Mouse (Mus musculus) layer of hippocampus, adult 11-12 months (tissue): ENCODE data around the gene Sept5.

Source experiments
- DNase-seq: peaks from one replicate; pipeline ENCODE4 v3.0.0; 2022; ENCODE audit warnings: low spot score

Gene Sept5

DNA sequence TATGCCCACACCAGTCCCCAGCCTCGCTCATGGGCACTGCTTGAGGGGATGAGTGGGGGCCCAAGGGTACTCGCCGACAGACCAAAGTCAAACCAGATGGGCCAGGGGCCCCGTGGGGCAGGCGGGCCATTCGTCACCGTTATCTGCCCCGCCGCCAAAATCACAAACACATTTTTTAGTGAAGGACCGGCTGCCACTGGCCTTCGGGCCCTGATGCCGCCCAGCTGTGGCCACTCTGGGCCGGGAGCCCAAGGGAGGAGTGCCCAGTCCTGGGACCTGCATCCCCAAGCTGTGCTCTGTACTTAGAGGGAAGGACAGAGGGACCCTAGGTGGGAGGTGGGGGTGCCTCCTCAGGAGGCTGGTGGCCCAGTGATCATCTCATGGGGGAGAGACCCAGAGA, 18.0 kb downstream of the Sept5 start:
- DNase-seq, result no peak

DNA sequence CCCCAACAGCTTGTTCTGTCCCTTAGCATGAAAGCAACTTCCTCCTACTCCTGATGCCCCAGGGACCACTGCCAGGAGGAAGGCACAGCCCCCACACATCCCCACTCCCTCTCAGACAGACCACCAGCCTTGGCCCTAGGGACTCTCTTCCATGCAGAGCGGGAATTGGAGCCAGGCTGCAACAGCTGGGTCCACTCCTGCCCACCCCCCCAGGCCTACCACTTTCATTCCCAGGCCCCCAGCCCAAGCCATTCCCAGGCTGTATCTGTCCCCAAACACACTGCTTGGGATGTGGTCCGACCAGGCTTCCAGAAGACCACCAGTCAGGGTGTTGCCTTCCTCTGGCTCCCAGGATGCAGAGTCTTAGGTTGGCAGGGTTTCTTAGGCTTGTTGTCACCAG, 20.7 kb downstream of the Sept5 start:
- DNase-seq, result no peak

DNA sequence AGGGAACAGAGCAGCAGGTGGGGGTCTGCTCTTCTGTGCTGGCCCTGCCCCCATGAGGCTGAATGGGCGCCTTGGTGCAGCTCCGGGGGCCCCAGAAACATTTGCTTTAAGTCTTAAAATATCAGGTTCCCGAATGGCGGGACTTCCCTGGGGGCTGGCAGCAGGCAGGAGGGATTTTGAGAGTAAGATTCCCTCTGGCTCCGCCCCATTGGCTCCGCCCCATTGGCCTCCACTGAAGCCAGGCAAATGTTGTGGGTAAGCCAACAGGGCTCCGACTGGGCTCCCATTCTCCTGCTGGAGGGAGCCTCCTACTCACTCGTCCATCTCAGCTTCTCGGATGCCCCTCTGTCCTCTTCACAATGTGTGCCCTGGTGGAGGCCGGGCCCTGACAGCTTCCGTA, 21.5 kb downstream of the Sept5 start:
- DNase-seq, result no peak

DNA sequence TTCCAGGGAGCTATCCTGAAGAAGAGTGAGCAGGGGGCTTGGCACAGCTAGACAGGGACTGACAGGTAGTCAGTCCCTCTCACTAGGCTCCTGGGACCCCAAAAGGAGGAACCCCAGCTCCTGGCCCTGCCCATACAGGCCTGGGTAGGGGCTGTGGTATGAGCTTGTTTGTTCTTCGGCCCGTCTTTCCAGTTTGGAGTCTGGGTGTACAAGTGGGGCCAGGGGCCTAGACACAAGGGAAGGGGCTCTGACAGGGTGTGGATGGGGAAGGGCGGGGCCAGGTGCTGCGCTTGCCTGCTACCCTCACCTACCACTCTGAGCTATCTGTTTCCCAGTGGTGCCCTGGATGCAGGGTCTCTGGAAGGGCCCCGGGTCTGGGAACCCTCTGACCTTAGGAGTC, 24.0 kb downstream of the Sept5 start:
- no peak for DNase-seq

DNA sequence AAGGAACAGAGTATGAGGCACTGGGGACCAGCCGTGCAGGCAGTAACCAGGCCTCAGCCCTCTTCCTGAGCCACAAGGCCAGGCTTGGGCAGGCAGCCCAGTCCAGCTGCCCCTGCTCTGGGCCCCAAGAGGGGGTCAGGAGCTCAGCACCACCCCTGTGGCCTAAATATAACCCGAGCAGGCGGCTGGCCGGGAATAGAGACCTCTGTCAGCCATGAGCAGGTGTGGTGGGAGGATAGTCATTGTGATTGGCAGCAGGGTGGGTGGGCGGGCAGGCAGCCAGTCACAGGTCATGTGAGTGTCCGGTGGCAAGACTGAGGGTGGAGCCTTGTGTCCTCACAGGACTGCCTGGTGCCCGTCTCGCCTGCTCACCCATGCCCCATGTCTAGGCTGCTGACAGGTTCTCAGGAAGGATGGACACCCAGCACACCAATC, 25.5 kb downstream of the Sept5 start:
- DNase-seq, result no peak

DNA sequence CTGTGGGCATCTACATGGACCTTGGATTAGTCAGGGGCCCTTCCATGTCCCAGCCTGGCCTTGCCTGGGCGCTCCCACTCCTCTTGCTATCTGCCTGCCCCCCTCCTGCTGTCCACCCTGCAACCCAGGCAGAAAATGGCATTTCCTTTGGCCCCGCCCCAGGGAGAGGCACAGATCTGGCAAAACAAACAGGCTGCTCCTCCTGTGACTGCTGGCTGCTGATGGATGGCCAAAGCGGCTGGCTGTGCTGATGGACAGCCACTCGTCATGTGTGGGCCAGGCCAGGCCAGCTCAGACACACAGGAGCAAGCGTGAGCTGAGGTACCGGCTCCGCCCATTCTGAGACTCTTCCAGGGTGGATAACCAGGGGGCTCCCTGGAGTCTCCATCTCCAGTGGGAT, 28.3 kb downstream of the Sept5 start:
- no peak for DNase-seq

DNA sequence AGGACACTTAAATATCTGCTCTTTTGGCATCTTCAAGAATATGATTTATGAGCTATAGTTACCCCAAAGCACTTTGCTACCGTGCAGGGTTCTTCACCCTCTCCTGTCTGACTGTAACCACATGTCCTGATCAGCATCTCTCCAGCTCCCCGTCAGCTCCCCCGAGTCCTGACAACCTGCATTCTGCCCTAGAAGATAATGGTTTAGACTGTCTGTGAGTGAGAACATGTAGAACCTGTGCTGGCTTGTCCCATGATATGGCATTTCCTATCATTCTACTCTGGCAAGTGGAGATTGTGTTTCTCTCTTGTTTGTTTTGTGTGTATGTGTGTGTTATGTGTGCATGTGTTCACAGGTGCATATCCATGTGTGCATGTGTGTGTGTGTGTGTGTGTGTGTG, 31.7 kb downstream of the Sept5 start:
- DNase-seq, result no peak

DNA sequence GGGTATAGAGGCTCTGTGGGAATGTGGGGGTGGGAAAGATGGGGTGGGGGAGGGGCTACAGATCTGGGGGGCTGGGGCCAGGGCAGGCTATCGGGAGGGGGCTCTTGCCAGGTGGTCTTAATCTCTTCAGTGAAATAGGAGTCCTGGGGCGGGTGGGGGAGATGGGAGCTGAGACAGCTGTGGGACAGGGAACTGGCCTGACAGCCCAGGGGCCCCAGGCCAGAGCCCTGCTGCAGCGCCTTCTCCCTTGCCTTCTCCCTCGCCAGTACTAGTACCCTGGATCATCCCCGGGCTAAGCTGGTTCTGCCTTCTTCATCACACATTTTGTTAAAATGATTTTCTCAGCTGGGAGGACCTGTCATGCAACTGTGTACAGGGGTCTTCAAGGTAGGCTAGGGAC, 33.5 kb downstream of the Sept5 start:
- DNase-seq, result no peak

DNA sequence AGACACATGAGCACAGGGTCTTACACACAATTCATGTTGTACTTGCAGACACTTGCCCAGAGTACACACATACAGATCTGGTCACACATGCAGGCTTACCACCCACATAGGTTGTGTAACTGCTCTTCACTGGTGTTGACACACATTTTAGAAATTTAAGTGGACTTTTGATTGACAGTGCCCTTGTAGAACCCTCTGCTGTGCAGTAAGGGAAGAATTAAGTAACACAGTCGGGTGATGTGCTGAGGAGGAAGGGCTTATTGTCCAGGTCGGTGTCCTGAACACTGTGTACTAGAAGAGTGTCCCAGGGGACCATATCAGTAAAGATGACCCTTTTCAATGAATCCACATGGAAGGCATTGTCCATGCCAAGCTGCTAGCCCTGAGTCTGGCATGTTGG, 35.8 kb downstream of the Sept5 start:
- DNase-seq, result no peak

DNA sequence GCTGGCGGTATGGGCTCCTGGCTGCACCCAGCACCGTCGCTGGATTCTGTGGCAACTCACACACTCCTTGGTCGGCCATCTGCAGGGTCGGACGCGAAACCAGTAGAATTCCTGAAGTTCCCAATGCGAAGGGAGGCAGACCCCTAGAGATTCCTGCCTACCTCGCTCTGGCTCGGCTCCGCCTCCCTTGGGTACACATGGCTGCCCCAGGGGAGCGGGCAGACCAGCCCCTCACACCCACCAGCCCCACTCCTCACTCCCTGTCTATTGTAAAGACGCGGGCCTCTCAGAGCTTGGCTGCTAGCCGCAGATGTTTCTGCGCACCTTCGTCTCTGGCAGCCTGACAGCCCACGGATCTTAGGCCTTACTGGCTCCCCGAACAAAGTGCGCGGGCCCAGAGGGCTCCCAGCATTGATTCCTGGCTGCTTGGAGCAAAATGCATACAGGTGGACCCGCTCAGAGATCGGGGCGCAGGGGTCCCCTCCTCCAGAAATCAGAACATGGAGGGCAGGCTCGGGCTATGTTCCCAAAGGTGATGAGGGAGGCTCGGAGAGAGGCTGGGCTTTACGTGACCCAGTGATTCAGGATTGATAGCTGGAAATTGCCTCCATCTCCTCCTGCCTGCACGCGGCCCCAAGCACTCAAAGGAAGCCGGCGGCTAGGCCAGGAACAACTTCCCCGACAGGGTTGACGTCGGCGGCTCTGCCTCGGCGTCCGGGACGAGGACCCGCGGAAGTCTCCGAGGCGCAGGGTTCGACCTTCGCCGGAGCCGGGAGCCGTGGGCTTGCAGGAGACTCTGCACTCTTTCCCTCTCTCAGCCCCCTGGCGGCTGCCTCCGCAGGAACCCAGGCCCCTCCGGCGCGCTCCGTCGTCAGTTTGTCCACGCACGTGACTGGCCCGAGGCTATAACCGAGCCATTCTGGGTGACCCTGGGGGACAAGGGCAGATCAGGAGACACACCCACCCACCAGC, 38.4 kb downstream of the Sept5 start:
- no peak for DNase-seq

DNA sequence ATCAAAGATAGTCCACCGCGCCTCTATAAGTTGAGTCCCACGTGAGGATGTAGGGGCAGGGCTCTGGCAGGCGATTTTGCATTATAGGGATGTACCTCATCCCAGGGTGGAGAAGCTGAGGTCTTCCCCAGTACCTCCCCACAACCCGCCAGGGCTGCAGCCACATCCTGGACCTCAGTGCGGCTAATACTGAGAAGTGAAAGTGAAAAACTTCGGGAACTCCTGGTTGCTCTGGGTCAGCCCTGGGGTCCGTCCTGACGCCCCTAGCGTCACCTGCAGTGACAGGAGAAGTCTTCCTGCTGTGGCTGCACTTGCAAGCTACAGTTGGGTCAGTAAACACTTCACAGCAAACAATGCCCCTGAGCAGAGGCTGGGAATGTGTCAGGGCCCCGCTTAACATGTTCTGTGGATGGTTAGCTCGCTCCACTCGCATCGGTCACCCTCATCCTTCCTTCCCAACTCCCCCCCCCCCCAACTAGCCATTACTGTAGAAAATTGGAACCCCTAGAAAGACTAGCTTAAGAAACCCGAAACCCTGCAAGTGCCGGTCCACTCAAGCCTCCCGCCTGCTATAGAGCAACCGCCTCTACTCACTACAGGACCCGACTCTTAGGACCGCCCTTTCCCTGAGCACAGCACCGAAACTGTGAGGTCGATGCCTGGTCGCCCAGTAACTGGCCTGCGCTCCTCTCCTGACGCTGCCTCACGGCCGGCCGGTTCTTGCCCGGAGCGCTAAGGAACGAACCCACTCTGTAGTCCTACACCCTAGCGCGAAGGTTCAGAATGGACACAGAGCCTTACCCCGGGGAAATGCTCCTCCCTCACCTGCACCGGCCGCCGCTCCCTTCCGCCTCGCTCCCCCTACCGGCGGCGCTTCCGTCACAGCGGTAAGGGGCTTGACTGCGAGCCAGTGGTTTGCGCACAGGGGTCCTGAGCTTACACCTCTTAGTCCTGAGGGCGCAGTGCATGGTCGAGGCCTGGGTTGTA, 39.7 kb downstream of the Sept5 start, which contains the start of gene Tbx1:
Gene Tbx1 (minus strand): TSS at position 868 of the 987 bp plus-strand sequence.
- DNase-seq, result no peak

DNA sequence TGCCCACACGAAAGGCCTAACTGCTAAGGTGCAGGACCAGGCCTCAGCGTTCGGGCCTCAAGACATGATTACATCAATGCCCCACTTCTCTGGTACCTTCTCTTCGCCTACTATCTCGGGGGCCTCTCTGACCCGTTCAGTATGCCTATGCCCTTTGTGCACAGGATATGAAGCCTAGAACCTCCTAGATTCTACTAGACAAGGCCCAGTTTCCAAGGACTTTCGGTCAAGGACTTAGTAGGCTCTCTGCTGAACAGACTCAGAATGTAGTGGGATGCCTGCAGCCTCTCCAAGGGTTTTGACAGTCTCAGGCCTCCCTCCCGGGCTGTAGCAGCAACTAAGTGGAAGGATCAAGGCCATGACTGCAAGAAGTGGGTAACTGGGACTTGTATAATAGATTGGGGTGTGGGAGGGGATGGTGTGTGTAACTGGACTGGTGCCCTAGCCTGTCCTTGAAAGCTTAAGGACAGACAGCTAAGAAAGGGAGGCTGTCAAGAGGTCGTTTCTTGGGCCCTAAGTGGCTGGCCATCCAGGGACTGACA, 40.6 kb downstream of the Sept5 start:
- DNase-seq, result no peak

DNA sequence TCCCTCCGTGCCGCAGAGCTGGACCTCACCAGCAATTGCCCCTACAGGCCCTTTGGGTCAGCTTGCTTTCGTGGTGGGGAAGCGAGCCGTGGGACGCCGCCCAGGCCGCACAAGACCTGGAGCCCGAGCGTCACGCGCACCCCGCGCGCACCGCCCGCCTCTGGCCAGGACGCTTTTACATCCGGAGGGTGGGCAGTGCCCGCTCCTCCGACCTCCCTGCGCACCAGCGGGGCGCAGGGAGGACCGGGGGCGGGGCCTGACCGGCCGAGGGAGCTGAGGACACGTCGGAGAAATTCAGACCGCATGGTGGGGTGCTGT, 41.1 kb downstream of the Sept5 start:
- DNase-seq, result no peak

DNA sequence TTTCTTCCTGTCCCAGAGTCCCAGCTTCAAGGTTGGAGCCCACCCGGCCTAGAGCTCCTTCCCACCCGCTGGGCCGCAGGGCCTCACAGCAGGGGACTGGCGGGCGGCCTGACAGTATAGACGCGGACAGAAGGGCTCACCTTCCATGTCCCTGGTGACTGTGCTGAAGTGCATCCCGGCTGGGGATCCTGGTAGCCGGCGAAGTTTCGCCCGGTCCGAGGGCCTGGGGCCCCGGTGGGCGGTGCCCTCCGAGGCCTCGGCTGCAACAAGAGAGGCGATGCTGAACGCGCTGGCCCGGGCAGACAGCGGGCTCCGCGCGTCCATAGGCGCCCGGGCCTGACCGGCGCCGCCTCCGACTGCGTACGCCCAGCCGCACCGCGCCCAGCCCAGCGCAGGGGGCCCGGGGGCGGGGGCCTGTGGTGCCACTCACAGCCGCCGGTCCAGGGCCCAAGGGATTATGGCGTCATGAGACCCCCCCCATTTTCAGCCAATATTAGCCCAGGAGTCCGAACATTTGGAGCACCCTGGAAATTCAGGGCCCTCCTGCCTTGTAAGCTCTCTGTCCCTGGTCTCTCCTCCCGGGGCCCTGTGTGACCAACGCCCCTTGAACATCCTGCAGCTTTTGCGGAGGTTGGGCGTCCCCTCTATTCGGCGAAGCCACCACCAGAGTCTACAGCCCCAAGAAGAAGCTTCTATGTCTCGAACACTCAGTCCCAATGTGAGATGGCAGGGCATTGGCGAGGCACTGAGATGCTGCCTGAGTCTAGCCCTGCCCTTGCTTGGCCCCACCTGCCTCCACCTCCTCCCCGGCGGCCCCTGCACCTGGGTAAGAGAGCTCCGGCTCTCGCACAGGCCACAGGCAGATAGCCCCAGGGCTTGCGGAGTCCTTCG, 41.7 kb downstream of the Sept5 start:
- DNase-seq, result no peak

DNA sequence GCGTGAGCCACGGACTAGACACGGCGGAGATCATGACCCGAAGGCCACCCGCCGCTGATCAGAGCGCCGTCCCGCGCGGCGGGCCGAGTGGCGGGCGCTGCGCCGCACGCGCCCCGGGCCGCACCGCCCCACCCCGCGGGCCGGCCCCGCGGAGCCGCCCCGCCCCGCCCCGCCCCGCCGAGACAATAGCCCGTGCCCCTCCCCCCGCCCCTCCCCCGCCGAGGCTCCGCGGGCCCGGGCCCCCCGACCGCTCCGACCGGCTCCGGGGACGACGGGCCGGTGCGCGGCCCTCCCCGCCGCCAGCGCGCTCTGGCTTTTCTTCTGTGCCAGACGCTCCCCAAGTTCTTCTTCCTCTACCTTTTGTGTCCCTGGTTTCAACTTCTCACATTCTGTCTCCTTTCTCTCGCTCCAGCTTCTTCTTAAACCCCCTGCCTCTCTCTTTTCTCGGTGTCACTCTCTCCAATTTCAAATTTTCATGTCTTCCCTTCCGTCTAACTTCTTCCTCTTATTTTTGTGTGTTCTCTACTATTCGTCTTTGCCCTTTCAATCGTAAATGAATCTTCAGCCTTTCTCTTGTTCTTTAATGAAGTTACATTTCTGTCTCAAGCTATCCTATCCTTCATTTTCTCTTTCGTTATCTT, 42.7 kb downstream of the Sept5 start:
- no peak for DNase-seq

DNA sequence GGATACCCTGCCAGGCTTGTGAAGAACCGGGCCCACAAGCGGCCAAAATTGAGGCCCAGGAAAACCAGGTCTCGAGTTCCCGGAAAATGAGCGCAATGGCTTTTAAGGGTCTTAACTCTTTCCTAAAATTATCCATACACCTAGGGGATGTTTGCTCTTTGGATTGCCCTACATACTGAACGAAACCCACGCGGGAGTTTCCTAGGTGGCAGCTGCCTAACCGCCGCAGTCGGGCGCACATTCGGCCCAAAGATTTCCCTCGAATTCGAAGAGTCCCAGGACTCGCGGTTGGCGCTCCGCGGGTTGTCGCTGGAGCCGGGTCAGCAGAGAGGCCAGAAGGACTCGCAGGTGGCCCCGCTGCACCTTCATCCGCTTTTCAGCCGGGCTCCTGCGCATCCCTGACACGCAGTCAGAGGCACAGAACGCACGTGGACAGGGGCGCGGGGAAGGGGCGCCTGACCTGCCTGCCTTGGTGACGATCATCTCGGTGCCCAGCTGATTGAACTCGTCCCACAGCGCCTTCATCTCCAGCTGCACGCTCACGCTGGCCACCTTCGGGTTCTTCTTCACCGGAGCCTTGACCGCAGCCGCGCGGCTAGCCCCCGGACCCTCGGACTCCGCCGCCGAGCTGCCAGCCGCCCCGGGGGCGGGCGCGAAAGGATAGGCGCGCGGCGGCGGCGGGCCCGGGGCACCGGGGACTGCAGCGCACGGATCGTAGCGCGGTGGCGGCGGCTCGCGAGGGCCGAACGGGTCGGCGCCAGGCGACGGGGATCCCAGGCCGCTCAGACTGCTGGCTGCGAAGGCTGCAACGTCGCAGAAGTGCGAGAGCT, 43.5 kb downstream of the Sept5 start:
- no peak for DNase-seq

DNA sequence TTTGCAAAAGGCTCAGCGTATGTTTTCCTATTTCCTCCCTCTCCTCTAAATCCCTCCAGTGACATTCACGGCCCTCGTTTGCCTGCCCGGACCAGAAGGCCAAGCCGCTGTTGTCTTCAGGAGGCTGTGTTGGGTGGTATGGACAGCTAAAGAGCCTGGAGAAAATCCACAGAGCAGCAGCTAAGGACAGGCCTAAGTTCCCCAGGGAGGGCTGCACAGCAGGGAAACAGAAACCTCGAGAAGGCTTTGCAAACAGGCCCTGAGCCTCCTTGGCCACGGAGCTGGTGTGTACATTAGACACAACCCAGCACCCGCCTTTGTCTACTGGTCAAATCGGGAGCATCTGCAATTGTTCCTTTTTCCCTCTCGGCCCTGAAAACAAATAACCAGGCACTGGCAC, 44.1 kb downstream of the Sept5 start:
- no peak for DNase-seq

DNA sequence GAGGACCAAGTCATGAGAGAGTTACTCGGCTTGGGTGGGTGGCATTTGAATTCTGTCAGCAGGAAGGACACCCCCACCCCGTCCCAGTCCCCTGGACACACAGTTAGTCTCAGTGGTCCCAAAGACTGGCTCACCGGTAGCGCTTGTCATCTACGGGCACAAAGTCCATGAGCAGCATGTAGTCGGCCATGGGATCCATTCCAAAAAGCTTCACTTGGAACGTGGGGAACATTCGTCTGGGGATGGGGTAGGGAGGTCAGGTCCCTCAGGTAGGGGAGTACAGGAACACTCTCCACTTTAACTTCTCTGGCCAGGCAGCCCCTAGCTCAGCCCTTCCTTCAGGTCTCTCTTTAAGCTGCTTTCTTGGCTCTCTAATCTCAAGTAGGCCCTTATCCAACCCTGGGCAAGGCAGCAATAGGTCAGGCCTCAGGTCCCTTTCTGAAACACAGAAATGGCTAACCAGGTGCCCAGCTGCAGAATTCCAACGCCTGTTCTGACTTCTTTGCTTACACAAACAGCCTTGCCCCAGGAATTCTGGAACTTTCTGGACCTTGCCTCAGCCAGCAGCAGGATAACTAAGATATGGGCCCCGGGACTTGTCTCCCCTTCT, 44.7 kb downstream of the Sept5 start:
- no peak for DNase-seq

DNA sequence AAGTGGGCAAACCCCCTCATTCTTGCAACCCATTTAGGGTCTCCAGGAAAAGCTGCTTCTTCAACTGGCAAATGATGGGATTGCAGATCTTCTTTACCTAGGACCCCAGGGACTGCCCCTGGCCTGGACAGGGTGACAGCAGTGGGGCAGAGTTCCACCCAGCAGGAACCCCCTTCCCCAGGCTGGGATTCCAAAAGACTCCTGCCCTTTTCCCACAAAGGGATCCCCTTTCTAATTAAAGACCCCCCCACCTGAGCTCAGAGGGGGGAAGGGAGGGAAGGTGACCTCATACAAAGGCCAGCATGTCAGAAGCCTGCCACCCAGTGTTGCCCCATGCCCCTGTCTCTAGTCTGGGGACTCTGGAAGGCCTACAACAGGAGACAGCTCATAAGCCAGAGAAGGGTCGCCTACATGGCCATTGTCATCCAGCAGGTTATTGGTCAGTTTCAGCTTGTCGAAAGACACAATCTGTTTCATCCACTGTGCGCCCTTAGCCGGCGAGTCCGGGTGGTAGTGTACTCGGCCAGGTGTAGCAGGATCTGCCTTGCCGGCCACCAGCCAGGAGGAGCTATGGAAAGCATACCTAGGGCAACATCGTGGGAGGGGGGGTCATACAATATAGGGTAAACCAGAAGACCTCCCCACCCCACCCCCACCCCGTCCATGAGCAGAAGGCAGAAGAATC, 45.9 kb downstream of the Sept5 start:
- DNase-seq, result no peak
